Mouse (Mus musculus): Measurements from ENCODE around the gene Ppp1r21. TPM values are rescaled to one million over a fixed set of nuclear protein-coding genes. Genes with fewer than 3 reads are reported as not detected.
A peak's percentile ranks its signal among the peaks of the same experiment; 100 is the strongest.

Ppp1r21 gene
- polyA plus RNA-seq, 1 experiment from 2014 or later = 41.1 TPM

- H3K9ac ChIP-seq = no peak overlapping the region
- H3K36me3 ChIP-seq = no peaks in the 10 kb centered on the region
- no peak overlapping the region for H3K4me2 ChIP-seq
- H3K9me3 ChIP-seq = no peaks in the 10 kb centered on the region
- no peaks in the 10 kb centered on the region for H3K27me3 ChIP-seq
- WGBS = 88% methylated on average over 8 of the region's 8 CpGs
- no peak overlapping the region for H3K27ac ChIP-seq (replicated peaks)
- H3K4me1 ChIP-seq (replicated peaks) = peaks cover 18% of the 10 kb centered on the region
- H3K4me3 ChIP-seq = no peak overlapping the region
- no peak for ATAC-seq (ENCODE audit: low FRiP score, low read depth)
These were observed 70.6 kb downstream of the Ppp1r21 start for GRCm38 (mm10) chr17:88600492-88601026.

- H3K9me3 ChIP-seq = no peaks in the 10 kb centered on the region
- no peak overlapping the region for H3K9ac ChIP-seq
- no peaks in the 10 kb centered on the region for H3K36me3 ChIP-seq
- no peaks in the 10 kb centered on the region for H3K27me3 ChIP-seq
- ATAC-seq (ENCODE audit: low FRiP score, low read depth) = no peak
- peaks cover 3% of the 10 kb centered on the region; the same call in 1 of the 2 replicates for H3K4me1 ChIP-seq (replicated peaks)
- no peak overlapping the region for H3K4me2 ChIP-seq
- H3K27ac ChIP-seq (replicated peaks) = no peak overlapping the region
- no peak overlapping the region for H3K4me3 ChIP-seq
- 85% methylated on average over 11 of the region's 11 CpGs for WGBS
These were observed 74.0 kb downstream of the Ppp1r21 start for GRCm38 (mm10) chr17:88603943-88604342.

GRCm38 (mm10) chr17:88606056-88606455, 76.1 kb downstream of the Ppp1r21 start:
- Histone ChIP-seq H3K27ac (replicated peaks) (no peak overlapping the region), H3K9me3 (no peaks in the 10 kb centered on the region), H3K4me3 (no peak overlapping the region), H3K36me3 (no peaks in the 10 kb centered on the region), H3K9ac (no peak overlapping the region), H3K4me1 (replicated peaks) (no peaks in the 10 kb centered on the region), H3K27me3 (no peaks in the 10 kb centered on the region), H3K4me2 (no peak overlapping the region)
- WGBS = 83% methylated on average over 2 of the region's 2 CpGs
- ATAC-seq (ENCODE audit: low FRiP score, low read depth) = no peak

- Histone ChIP-seq H3K4me2 (no peak overlapping the region), H3K9ac (no peak overlapping the region), H3K9me3 (no peaks in the 10 kb centered on the region), H3K4me1 (replicated peaks) (no peaks in the 10 kb centered on the region), H3K4me3 (no peak overlapping the region), H3K27me3 (no peaks in the 10 kb centered on the region), H3K27ac (replicated peaks) (no peak overlapping the region), H3K36me3 (no peaks in the 10 kb centered on the region)
- no peak for ATAC-seq (ENCODE audit: low FRiP score, low read depth)
- WGBS = 80% methylated on average over 15 of the region's 15 CpGs
These were observed 79.4 kb downstream of the Ppp1r21 start for GRCm38 (mm10) chr17:88609361-88609760.

GRCm38 (mm10) chr17:88611057-88611456, 81.1 kb downstream of the Ppp1r21 start:
- no peak overlapping the region for H3K4me3 ChIP-seq
- H3K4me1 ChIP-seq (replicated peaks) = no peaks in the 10 kb centered on the region
- no peaks in the 10 kb centered on the region for H3K9me3 ChIP-seq
- H3K9ac ChIP-seq = no peak overlapping the region
- ATAC-seq (ENCODE audit: low FRiP score, low read depth) = no peak
- no peak overlapping the region for H3K27ac ChIP-seq (replicated peaks)
- no peaks in the 10 kb centered on the region for H3K36me3 ChIP-seq
- no peak overlapping the region for H3K4me2 ChIP-seq
- WGBS = 79% methylated on average over 2 of the region's 2 CpGs
- no peaks in the 10 kb centered on the region for H3K27me3 ChIP-seq

GRCm38 (mm10) chr17:88613172-88613571, 83.3 kb downstream of the Ppp1r21 start:
- ATAC-seq (ENCODE audit: low FRiP score, low read depth) = no peak
- H3K27me3 ChIP-seq = no peaks in the 10 kb centered on the region
- H3K4me3 ChIP-seq = no peak overlapping the region
- H3K4me2 ChIP-seq = no peak overlapping the region
- no peaks in the 10 kb centered on the region for H3K9me3 ChIP-seq
- H3K4me1 ChIP-seq (replicated peaks) = no peaks in the 10 kb centered on the region
- WGBS = 58% methylated on average over 6 of the region's 6 CpGs
- H3K9ac ChIP-seq = no peak overlapping the region
- no peaks in the 10 kb centered on the region for H3K36me3 ChIP-seq
- no peak overlapping the region for H3K27ac ChIP-seq (replicated peaks)

- Histone ChIP-seq H3K4me2 (no peak overlapping the region), H3K4me1 (replicated peaks) (no peaks in the 10 kb centered on the region), H3K9me3 (no peaks in the 10 kb centered on the region), H3K9ac (no peak overlapping the region), H3K36me3 (no peaks in the 10 kb centered on the region), H3K27me3 (no peaks in the 10 kb centered on the region), H3K27ac (replicated peaks) (no peak overlapping the region), H3K4me3 (no peak overlapping the region)
- no peak for ATAC-seq (ENCODE audit: low FRiP score, low read depth)
- WGBS = 87% methylated on average over 3 of the region's 3 CpGs
These were observed 83.8 kb downstream of the Ppp1r21 start for GRCm38 (mm10) chr17:88613721-88614120.

GRCm38 (mm10) chr17:88614234-88614633, 84.3 kb downstream of the Ppp1r21 start:
- peak; percentile 54; the same call in 1 of the 2 replicates for ATAC-seq (ENCODE audit: low FRiP score, low read depth)
- no peak overlapping the region for H3K4me2 ChIP-seq
- no peak overlapping the region for H3K27ac ChIP-seq (replicated peaks)
- no peaks in the 10 kb centered on the region for H3K27me3 ChIP-seq
- no peak overlapping the region for H3K4me3 ChIP-seq
- 62% methylated on average over 3 of the region's 3 CpGs for WGBS
- H3K36me3 ChIP-seq = no peaks in the 10 kb centered on the region
- no peaks in the 10 kb centered on the region for H3K9me3 ChIP-seq
- H3K4me1 ChIP-seq (replicated peaks) = no peaks in the 10 kb centered on the region
- no peak overlapping the region for H3K9ac ChIP-seq

GRCm38 (mm10) chr17:88614733-88615132, 84.8 kb downstream of the Ppp1r21 start:
- no peak overlapping the region for H3K4me3 ChIP-seq
- H3K36me3 ChIP-seq = no peaks in the 10 kb centered on the region
- H3K9ac ChIP-seq = no peak overlapping the region
- H3K27ac ChIP-seq (replicated peaks) = no peak overlapping the region
- no peak for ATAC-seq (ENCODE audit: low FRiP score, low read depth)
- H3K9me3 ChIP-seq = no peaks in the 10 kb centered on the region
- no peaks in the 10 kb centered on the region for H3K4me1 ChIP-seq (replicated peaks)
- 95% methylated on average over 1 of the region's 1 CpGs for WGBS
- no peak overlapping the region for H3K4me2 ChIP-seq
- H3K27me3 ChIP-seq = no peaks in the 10 kb centered on the region

GRCm38 (mm10) chr17:88615492-88616155, 85.7 kb downstream of the Ppp1r21 start:
- no peak overlapping the region for H3K9ac ChIP-seq
- H3K4me3 ChIP-seq = no peak overlapping the region
- H3K36me3 ChIP-seq = no peaks in the 10 kb centered on the region
- no peak overlapping the region for H3K4me2 ChIP-seq
- no peak; the same call in 1 of the 2 replicates for ATAC-seq (ENCODE audit: low FRiP score, low read depth)
- H3K27ac ChIP-seq (replicated peaks) = no peak overlapping the region
- 87% methylated on average over 1 of the region's 1 CpGs for WGBS
- H3K4me1 ChIP-seq (replicated peaks) = no peaks in the 10 kb centered on the region
- no peaks in the 10 kb centered on the region for H3K27me3 ChIP-seq
- H3K9me3 ChIP-seq = no peaks in the 10 kb centered on the region

- H3K4me1 ChIP-seq (replicated peaks) = no peaks in the 10 kb centered on the region
- no peaks in the 10 kb centered on the region for H3K27me3 ChIP-seq
- H3K9me3 ChIP-seq = no peaks in the 10 kb centered on the region
- no peak overlapping the region for H3K9ac ChIP-seq
- no peak overlapping the region for H3K4me3 ChIP-seq
- no peak overlapping the region for H3K4me2 ChIP-seq
- 92% methylated on average over 4 of the region's 4 CpGs for WGBS
- no peak overlapping the region for H3K27ac ChIP-seq (replicated peaks)
- no peak for ATAC-seq (ENCODE audit: low FRiP score, low read depth)
- no peaks in the 10 kb centered on the region for H3K36me3 ChIP-seq
These were observed 91.0 kb downstream of the Ppp1r21 start for GRCm38 (mm10) chr17:88620935-88621334.

- H3K27ac ChIP-seq (replicated peaks) = no peak overlapping the region
- no peaks in the 10 kb centered on the region for H3K4me1 ChIP-seq (replicated peaks)
- H3K9ac ChIP-seq = no peak overlapping the region
- H3K4me3 ChIP-seq = no peak overlapping the region
- no peak for ATAC-seq (ENCODE audit: low FRiP score, low read depth)
- WGBS = 91% methylated on average over 3 of the region's 3 CpGs
- H3K9me3 ChIP-seq = no peaks in the 10 kb centered on the region
- H3K27me3 ChIP-seq = no peaks in the 10 kb centered on the region
- no peaks in the 10 kb centered on the region for H3K36me3 ChIP-seq
- no peak overlapping the region for H3K4me2 ChIP-seq
These were observed 91.5 kb downstream of the Ppp1r21 start for GRCm38 (mm10) chr17:88621374-88621773.

GRCm38 (mm10) chr17:88622711-88623110, 92.8 kb downstream of the Ppp1r21 start:
- Histone ChIP-seq H3K4me1 (replicated peaks) (no peaks in the 10 kb centered on the region), H3K9me3 (no peaks in the 10 kb centered on the region), H3K27ac (replicated peaks) (no peak overlapping the region), H3K36me3 (no peaks in the 10 kb centered on the region), H3K9ac (no peak overlapping the region), H3K4me2 (no peak overlapping the region), H3K27me3 (no peaks in the 10 kb centered on the region), H3K4me3 (no peak overlapping the region)
- 100% methylated on average over 1 of the region's 1 CpGs for WGBS
- ATAC-seq (ENCODE audit: low FRiP score, low read depth) = no peak
